Comparison of ENCODE assay signal across 9 mouse cellular contexts in the genomic region with DNA sequence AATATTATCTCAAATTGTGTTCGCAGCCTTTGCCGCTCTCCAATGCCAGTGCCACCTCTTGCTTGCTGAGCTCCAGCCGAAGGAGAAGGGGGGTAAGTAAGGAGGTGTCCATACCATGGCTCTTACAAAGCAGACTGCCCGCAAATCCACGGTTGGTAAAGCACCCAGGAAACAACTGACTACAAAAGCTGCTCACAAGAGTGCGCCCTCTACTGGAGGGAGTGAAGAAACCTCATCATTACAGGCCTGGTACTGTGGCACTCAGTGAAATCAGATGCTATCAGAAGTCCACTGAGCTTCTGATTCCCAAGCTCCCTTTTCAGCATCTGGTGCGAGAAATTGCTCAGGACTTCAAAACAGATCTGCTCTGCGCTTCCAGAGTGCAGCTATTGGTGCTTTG. TPM values are rescaled to one million over a fixed set of nuclear protein-coding genes. Genes with fewer than 3 reads are reported as not detected.
DNase-seq lines count a peak whose midpoint lies in the region; ATAC-seq and TF ChIP-seq lines count a peak whose summit lies in the region.
"Had no signal": no experiment of that assay in that cellular context is flagged by ENCODE, and none has a peak within 500 bp of the region (broad histone marks: within the 10 kb centered on the region; RNA-seq: fewer than 3 reads in every experiment).

No protein-coding gene starts in this region.

- TF ChIP-seq RAD21 in MEL (IDR thresholded peaks at IDR 0.05; ENCODE audit: low read depth, low read length), result no peak; the same call in 1 of the 2 replicates

- H3K4me2 ChIP-seq in heart, embryonic 11.5 days, result no peak overlapping the region
- H3K4me2 ChIP-seq in heart, embryonic 12.5 days, result peak overlapping the region; percentile 19; the same call in 1 of the 2 replicates
- H3K4me2 ChIP-seq in limb, embryonic 11.5 days (ENCODE audit: low read depth, severe bottlenecking), result no peak overlapping the region
- H3K4me2 ChIP-seq: limb, embryonic 12.5 days had no signal

- 39% methylated on average over 8 of the region's 8 CpGs for WGBS in heart, embryonic 11.5 days (ENCODE audit: insufficient replicate concordance)
- WGBS in heart, embryonic 12.5 days, result 36% methylated on average over 8 of the region's 8 CpGs
- 59% methylated on average over 8 of the region's 8 CpGs for WGBS in limb, embryonic 11.5 days

- no peak for TF ChIP-seq EP300 in MEL (IDR thresholded peaks at IDR 0.05; ENCODE audit: low read depth in 1 of 2, low read length in 2 of 2)

- DNase-seq in heart, adult 18-20 months, result peak; percentile 62 to 83
- DNase-seq in MEL (ENCODE audit: low read depth, low spot score), result peak; percentile 83
- peak; percentile 59 for DNase-seq in cerebellum, adult 8-10 months
- peak; percentile 29 for DNase-seq in limb, embryonic 11.5 days (ENCODE audit: low spot score)
- DNase-seq in ovary, postnatal 14 days (ENCODE audit: low spot score), result peak; percentile 49
- peak; percentile 62 for DNase-seq in thymus, postnatal 25 days

- no peaks in the 10 kb centered on the region for H3K36me3 ChIP-seq in heart, embryonic 11.5 days (ENCODE audit: control insufficient read depth, insufficient read depth, low read length)
- peaks cover 0 to 7% of the 10 kb centered on the region in 2 experiments; a peak in 2 of 4 replicates for H3K36me3 ChIP-seq in MEL (ENCODE audit: control insufficient read depth in 1 of 2, insufficient read depth in 2 of 2, low read length in 2 of 2)
- peaks cover 4% of the 10 kb centered on the region for H3K36me3 ChIP-seq in heart, embryonic 12.5 days
- no peaks in the 10 kb centered on the region for H3K36me3 ChIP-seq in limb, embryonic 11.5 days (ENCODE audit: control insufficient read depth, insufficient read depth, low read length)

- H3K9ac ChIP-seq in heart, embryonic 11.5 days (ENCODE audit: low read depth, low read length), result no peak overlapping the region
- no peak overlapping the region for H3K9ac ChIP-seq in MEL (ENCODE audit: control insufficient read depth, low read depth, low read length, poor library complexity, severe bottlenecking)
- H3K9ac ChIP-seq in heart, embryonic 12.5 days, result no peak overlapping the region
- H3K9ac ChIP-seq in limb, embryonic 11.5 days (ENCODE audit: low read length), result no peak overlapping the region
- H3K9ac ChIP-seq: limb, embryonic 12.5 days had no signal

- no peak for ATAC-seq in heart, embryonic 11.5 days (replicated peaks; ENCODE audit: insufficient number of reproducible peaks, low FRiP score, low TSS enrichment)
- ATAC-seq in heart, embryonic 12.5 days (ENCODE audit: insufficient number of reproducible peaks, low FRiP score), result no peak
- no peak for ATAC-seq in limb, embryonic 11.5 days (ENCODE audit: insufficient number of reproducible peaks, low FRiP score, low TSS enrichment, low read depth)

- peak; percentile 73 to 84 (median 74) for TF ChIP-seq CTCF in MEL (IDR thresholded peaks at IDR 0.05 in 2 of 3, conservative IDR thresholded peaks at IDR 0.05 in 1 of 3; ENCODE audit: control insufficient read depth in 1 of 3, insufficient read depth in 1 of 3, low read depth in 2 of 3, low read length in 3 of 3, poor library complexity in 1 of 3, severe bottlenecking in 1 of 3)

- H3K4me1 ChIP-seq in heart, embryonic 11.5 days (ENCODE audit: control insufficient read depth, insufficient read depth, low read length), result peaks cover 5% of the 10 kb centered on the region; the same call in 1 of the 2 replicates
- H3K4me1 ChIP-seq in MEL (ENCODE audit: control insufficient read depth in 1 of 2, insufficient read depth in 2 of 2, low read length in 2 of 2), result peaks cover 2 to 3% of the 10 kb centered on the region in 2 experiments; a peak in 3 of 4 replicates
- peaks cover 6% of the 10 kb centered on the region for H3K4me1 ChIP-seq in heart, embryonic 12.5 days (replicated peaks)
- no peaks in the 10 kb centered on the region for H3K4me1 ChIP-seq in limb, embryonic 11.5 days (ENCODE audit: control insufficient read depth, insufficient read depth, low read length)
- H3K4me1 ChIP-seq: limb, embryonic 12.5 days had no signal

- no peak overlapping the region for H3K4me3 ChIP-seq in heart, embryonic 11.5 days (ENCODE audit: low read depth, low read length)
- peak overlapping the region in 1 of 2 experiments; percentile 42; a peak in 2 of 4 replicates for H3K4me3 ChIP-seq in MEL (ENCODE audit: control insufficient read depth in 1 of 2, insufficient read depth in 1 of 2, low read depth in 2 of 2, low read length in 2 of 2)
- no peak overlapping the region for H3K4me3 ChIP-seq in heart, embryonic 12.5 days
- H3K4me3 ChIP-seq in limb, embryonic 11.5 days (ENCODE audit: low read depth, low read length), result no peak overlapping the region
- H3K4me3 ChIP-seq: limb, embryonic 12.5 days had no signal

- no peaks in the 10 kb centered on the region for H3K27me3 ChIP-seq in heart, embryonic 11.5 days (ENCODE audit: control insufficient read depth, insufficient read depth, low read length)
- no peaks in the 10 kb centered on the region for H3K27me3 ChIP-seq in MEL (ENCODE audit: control insufficient read depth in 1 of 2, insufficient read depth in 2 of 2, low read length in 2 of 2)
- H3K27me3 ChIP-seq in heart, embryonic 12.5 days (replicated peaks), result no peaks in the 10 kb centered on the region
- H3K27me3 ChIP-seq in limb, embryonic 11.5 days (ENCODE audit: control insufficient read depth, insufficient read depth, low read length), result no peaks in the 10 kb centered on the region
- H3K27me3 ChIP-seq: limb, embryonic 12.5 days had no signal

- peaks cover 6% of the 10 kb centered on the region; the same call in 1 of the 2 replicates for H3K79me2 ChIP-seq in MEL (ENCODE audit: control insufficient read depth, insufficient read depth, low read length, poor library complexity)

- no peak for TF ChIP-seq POLR2A in MEL (IDR thresholded peaks at IDR 0.05; ENCODE audit: control insufficient read depth in 1 of 2, insufficient read depth in 1 of 2, low read depth in 1 of 2, low read length in 2 of 2, poor library complexity in 1 of 2)

- no peaks in the 10 kb centered on the region for H3K9me3 ChIP-seq in heart, embryonic 11.5 days (replicated peaks; ENCODE audit: control insufficient read depth, low read length)
- H3K9me3 ChIP-seq in MEL (replicated peaks; ENCODE audit: insufficient read depth, low read length), result no peaks in the 10 kb centered on the region
- no peaks in the 10 kb centered on the region for H3K9me3 ChIP-seq in heart, embryonic 12.5 days (replicated peaks)
- no peaks in the 10 kb centered on the region for H3K9me3 ChIP-seq in limb, embryonic 11.5 days (ENCODE audit: control insufficient read depth, low read length)
- H3K9me3 ChIP-seq: limb, embryonic 12.5 days had no signal

- no peak overlapping the region for H3K27ac ChIP-seq in heart, embryonic 11.5 days (ENCODE audit: low read depth, low read length)
- H3K27ac ChIP-seq in MEL (ENCODE audit: control insufficient read depth, low read depth, low read length), result no peak overlapping the region
- H3K27ac ChIP-seq in heart, embryonic 12.5 days (ENCODE audit: poor library complexity, severe bottlenecking), result no peak overlapping the region
- no peak overlapping the region for H3K27ac ChIP-seq in limb, embryonic 11.5 days (replicated peaks; ENCODE audit: low read depth, low read length)
- H3K27ac ChIP-seq: limb, embryonic 12.5 days had no signal

TF ChIP-seq in MEL, 35 proteins besides CTCF, POLR2A, EP300 and RAD21:
- TF ChIP-seq CHD1 (IDR thresholded peaks at IDR 0.05; ENCODE audit: low read depth, low read length) (no peak), MAZ (IDR thresholded peaks at IDR 0.05; ENCODE audit: low read depth, low read length) (no peak), SMC3 (IDR thresholded peaks at IDR 0.05; ENCODE audit: low read depth, low read length) (peak; percentile 47), MEF2A (IDR thresholded peaks at IDR 0.05; ENCODE audit: extremely low read depth, insufficient replicate concordance, low read depth, low read length, poor library complexity, severe bottlenecking) (no peak), ZKSCAN1 (IDR thresholded peaks at IDR 0.05; ENCODE audit: low read depth, low read length) (no peak)

RNA-seq across cellular contexts. Expression of gene Mast2, which starts 15.3 kb away (rescaled TPM):
- total RNA-seq in heart, adult 18-20 months (2021), result 100 to 1,000 TPM; 105 to 111 TPM
- polyA plus RNA-seq in heart, embryonic 11.5 days (2014; fragmentation: Nextera tagmentation; extraction: Ambion mirVana), result 23.4 and 28.2 TPM in 2 replicates
- total RNA-seq in MEL (2012; rRNA removed), result 13.3 and 14.8 TPM in 2 replicates
- 100 to 1,000 TPM in 1 of 2 experiments, 10 to 100 TPM in 1; 46.4 to 126 TPM for polyA plus RNA-seq in MEL (2012; ENCODE audit: insufficient read depth in 1 of 2, insufficient read length in 2 of 2, low read depth in 1 of 2, low replicate concordance in 2 of 2, missing spikeins in 1 of 2)
- polyA plus RNA-seq in heart, embryonic 12.5 days (2016; fragmentation: Nextera tagmentation; extraction: Ambion mirVana), result 21.5 and 27.5 TPM in 2 replicates
- 28.3 and 38.9 TPM in 2 replicates for polyA plus RNA-seq in limb, embryonic 11.5 days (2014; fragmentation: Nextera tagmentation; extraction: Ambion mirVana)

RNA-seq across cellular contexts. Expression of gene Ipp, which starts 58.7 kb away (rescaled TPM):
- total RNA-seq in heart, adult 18-20 months (2021), result 10 to 100 TPM; 15.1 to 16.6 TPM
- polyA plus RNA-seq in heart, embryonic 11.5 days (2014; fragmentation: Nextera tagmentation; extraction: Ambion mirVana), result 4.6 and 7.8 TPM in 2 replicates
- total RNA-seq in MEL (2012; rRNA removed), result 8.4 and 10.1 TPM in 2 replicates
- 1 to 10 TPM in 1 of 2 experiments, not detected in 1; 8.8 TPM for polyA plus RNA-seq in MEL (2012; ENCODE audit: insufficient read depth in 1 of 2, insufficient read length in 2 of 2, low read depth in 1 of 2, low replicate concordance in 2 of 2, missing spikeins in 1 of 2)
- polyA plus RNA-seq in heart, embryonic 12.5 days (2016; fragmentation: Nextera tagmentation; extraction: Ambion mirVana), result 17.8 and 18.7 TPM in 2 replicates
- 5.7 and 6.2 TPM in 2 replicates for polyA plus RNA-seq in limb, embryonic 11.5 days (2014; fragmentation: Nextera tagmentation; extraction: Ambion mirVana)

Comparison
In these comparisons a context has a peak if more than half of its experiments do, and no peak if none do; other contexts are left out.
1. DNase-seq: peak in every context shown above with its lines; median percentile 83 in MEL; 72 in heart, adult 18-20 months; 62 in thymus, postnatal 25 days; 59 in cerebellum, adult 8-10 months; 49 in ovary, postnatal 14 days; 29 in limb, embryonic 11.5 days.